Comparison of ENCODE assay signal across 9 mouse cellular contexts in genomic region chr8:108612815-108613214, GRCm38 (mm10).
DNase-seq lines count a peak whose midpoint lies in the region; ATAC-seq lines count a peak whose summit lies in the region.
"Had no signal": no experiment of that assay in that cellular context is flagged by ENCODE, and none has a peak within 500 bp of the region (broad histone marks: within the 10 kb centered on the region; RNA-seq: fewer than 3 reads in every experiment).

No protein-coding gene starts in this region.

- H3K4me3 ChIP-seq in limb, embryonic 12.5 days (replicated peaks), result no peak overlapping the region

- no peaks in the 10 kb centered on the region for H3K9me3 ChIP-seq in limb, embryonic 12.5 days
- H3K9me3 ChIP-seq: liver, embryonic 15.5 days had no signal

- no peak overlapping the region for H3K9ac ChIP-seq in limb, embryonic 12.5 days (replicated peaks)
- H3K9ac ChIP-seq: liver, embryonic 15.5 days had no signal

- no peak for ATAC-seq in limb, embryonic 12.5 days (ENCODE audit: insufficient number of reproducible peaks, insufficient read depth, low FRiP score, low TSS enrichment, low read depth)
- ATAC-seq in activated CD4-positive, CD25-positive, alpha-beta regulatory T cell, adult 4 months, result no peak

- H3K4me2 ChIP-seq in limb, embryonic 12.5 days, result 0 out of 2 replicates have a peak overlapping the region, but pooled peaks have one; percentile 13

- WGBS in limb, embryonic 12.5 days, result 16% methylated on average over 5 of the region's 5 CpGs

- H3K36me3 ChIP-seq in limb, embryonic 12.5 days, result no peaks in the 10 kb centered on the region
- H3K36me3 ChIP-seq: liver, embryonic 15.5 days had no signal

- peak; percentile 94 for DNase-seq in heart, adult 11 months
- no peak for DNase-seq in heart, postnatal 4 days
- peak; percentile 9 for DNase-seq in urinary bladder, postnatal 25 days (ENCODE audit: low spot score)
- DNase-seq in urinary bladder, postnatal 4 days (ENCODE audit: low spot score in 2 of 2), result no peak
- no peak for DNase-seq in left cerebral cortex, adult 9 months (ENCODE audit: low spot score in 2 of 2)
- DNase-seq in adipocyte (ENCODE audit: low spot score), result no peak

- H3K27ac ChIP-seq in limb, embryonic 12.5 days, result peak overlapping the region; percentile 53
- H3K27ac ChIP-seq: liver, embryonic 15.5 days had no signal

- no peaks in the 10 kb centered on the region for H3K27me3 ChIP-seq in limb, embryonic 12.5 days

- H3K4me1 ChIP-seq in limb, embryonic 12.5 days (replicated peaks), result peaks cover 12% of the 10 kb centered on the region

Comparison
In these comparisons a context has a peak if more than half of its experiments do, and no peak if none do; other contexts are left out.
1. DNase-seq: peak in heart, adult 11 months (single experiment) and urinary bladder, postnatal 25 days (single experiment); none in heart, postnatal 4 days (single experiment), urinary bladder, postnatal 4 days (0 of 2), left cerebral cortex, adult 9 months (0 of 2) and adipocyte (single experiment).